Mouse (Mus musculus): Measurements from ENCODE around the gene Pgk1. TPM values are rescaled to one million over a fixed set of nuclear protein-coding genes. Genes with fewer than 3 reads are reported as not detected.
"Not testable (repeated sequence)": the region's sequence is repeated elsewhere in the genome, so short reads cannot be mapped to it uniquely, and the experiment has no call there.

Gene Pgk1
- polyA plus RNA-seq, 1 experiment = 62.6 TPM

GRCm38 (mm10) chrX:106165089-106165488 is 21.8 kb upstream of the Pgk1 start:
- peak overlapping the region; percentile 12 for H3K4me3 ChIP-seq (replicated peaks)
- H3K36me3 ChIP-seq (replicated peaks; ENCODE audit: low read length) = no peaks in the 10 kb centered on the region
- peaks cover 3% of the 10 kb centered on the region for H3K27me3 ChIP-seq (replicated peaks)
- TF ChIP-seq GATA1 (IDR thresholded peaks at IDR 0.05; ENCODE audit: borderline replicate concordance, low read length) (no peak), FLI1 (IDR thresholded peaks at IDR 0.05; ENCODE audit: low read length) (no peak)
- H3K9me3 ChIP-seq = no peaks in the 10 kb centered on the region
- peaks cover 17% of the 10 kb centered on the region for H3K4me1 ChIP-seq

DNA sequence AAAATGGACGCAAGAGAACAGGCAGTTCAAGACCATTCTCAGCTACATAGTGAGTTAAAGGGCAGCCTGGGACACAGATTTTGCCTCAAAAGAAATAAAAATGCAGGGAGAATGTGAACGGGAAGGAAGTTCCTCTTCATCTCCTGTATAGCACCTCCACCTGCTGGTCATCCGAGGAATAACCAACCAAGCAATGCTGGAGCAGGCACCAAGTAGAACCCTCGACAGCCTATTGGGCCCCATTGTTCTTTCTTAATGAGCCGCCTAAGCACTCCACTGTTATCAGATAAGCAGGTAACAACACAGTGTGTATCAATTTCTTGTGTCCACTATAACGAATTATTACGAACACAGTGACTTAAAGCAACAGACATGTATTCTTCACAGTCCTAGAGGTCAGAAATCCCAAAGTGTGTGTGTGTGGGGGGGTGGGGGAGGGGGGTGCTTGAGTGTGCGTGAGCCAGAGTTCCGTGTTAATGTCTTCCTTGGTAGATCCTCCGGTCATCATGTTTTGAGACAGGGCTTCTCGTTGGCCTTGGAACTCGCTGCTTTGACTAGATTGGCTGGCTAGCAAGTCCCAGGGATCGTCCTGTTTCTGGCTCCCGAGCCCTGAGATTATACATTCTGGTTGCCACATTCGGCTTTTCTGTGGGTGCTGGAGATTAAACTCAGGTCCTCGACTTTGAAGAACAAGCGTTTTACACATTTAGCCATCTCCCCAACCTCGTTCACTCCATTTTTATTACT is 15.6 kb upstream of the Pgk1 start:
- no peaks in the 10 kb centered on the region for H3K27me3 ChIP-seq (replicated peaks)
- H3K9me3 ChIP-seq = 0 out of 2 replicates have a peak, but pooled peaks cover 2% of the 10 kb centered on the region
- H3K4me1 ChIP-seq = 0 out of 2 replicates have a peak, but pooled peaks cover 12% of the 10 kb centered on the region
- no peak for TF ChIP-seq FLI1 (IDR thresholded peaks at IDR 0.05; ENCODE audit: low read length)
- TF ChIP-seq GATA1 (IDR thresholded peaks at IDR 0.05; ENCODE audit: borderline replicate concordance, low read length) = no peak
- no peaks in the 10 kb centered on the region for H3K36me3 ChIP-seq (replicated peaks; ENCODE audit: low read length)
- peak overlapping the region; percentile 84 for H3K4me3 ChIP-seq (replicated peaks)

- Histone ChIP-seq H3K27me3 (replicated peaks) (no peaks in the 10 kb centered on the region), H3K4me3 (replicated peaks) (peak overlapping the region; percentile 84), H3K4me1 (0 out of 2 replicates have a peak, but pooled peaks cover 12% of the 10 kb centered on the region), H3K9me3 (0 out of 2 replicates have a peak, but pooled peaks cover 2% of the 10 kb centered on the region), H3K36me3 (replicated peaks; ENCODE audit: low read length) (no peaks in the 10 kb centered on the region)
- TF ChIP-seq FLI1 (IDR thresholded peaks at IDR 0.05; ENCODE audit: low read length) (no peak), GATA1 (IDR thresholded peaks at IDR 0.05; ENCODE audit: borderline replicate concordance, low read length) (no peak)
Measured at GRCm38 (mm10) chrX:106171853-106172154, 15.1 kb upstream of the Pgk1 start.

GRCm38 (mm10) chrX:106176331-106176730 is 10.6 kb upstream of the Pgk1 start:
- Histone ChIP-seq H3K36me3 (replicated peaks; ENCODE audit: low read length) (no peaks in the 10 kb centered on the region), H3K27me3 (replicated peaks) (no peaks in the 10 kb centered on the region), H3K4me3 (replicated peaks) (no peak overlapping the region), H3K4me1 (0 out of 2 replicates have a peak, but pooled peaks cover 5% of the 10 kb centered on the region), H3K9me3 (peaks cover 2% of the 10 kb centered on the region; the same call in 1 of the 2 replicates)
- no peak for TF ChIP-seq FLI1 (IDR thresholded peaks at IDR 0.05; ENCODE audit: low read length)
- no peak for TF ChIP-seq GATA1 (IDR thresholded peaks at IDR 0.05; ENCODE audit: borderline replicate concordance, low read length)

GRCm38 (mm10) chrX:106184279-106184678 is 2.6 kb upstream of the Pgk1 start:
- no peak for TF ChIP-seq FLI1 (IDR thresholded peaks at IDR 0.05; ENCODE audit: low read length)
- TF ChIP-seq GATA1 (IDR thresholded peaks at IDR 0.05; ENCODE audit: borderline replicate concordance, low read length) = no peak
- peaks cover 17% of the 10 kb centered on the region for H3K4me1 ChIP-seq
- peaks cover 8% of the 10 kb centered on the region for H3K27me3 ChIP-seq (replicated peaks)
- H3K4me3 ChIP-seq (replicated peaks) = no peak overlapping the region
- no peaks in the 10 kb centered on the region for H3K36me3 ChIP-seq (replicated peaks; ENCODE audit: low read length)
- H3K9me3 ChIP-seq = no peaks in the 10 kb centered on the region; the same call in 1 of the 2 replicates

- no peak overlapping the region for H3K4me3 ChIP-seq (replicated peaks)
- H3K9me3 ChIP-seq = no peaks in the 10 kb centered on the region
- TF ChIP-seq FLI1 (IDR thresholded peaks at IDR 0.05; ENCODE audit: low read length) = no peak
- no peak for TF ChIP-seq GATA1 (IDR thresholded peaks at IDR 0.05; ENCODE audit: borderline replicate concordance, low read length)
- peaks cover 8% of the 10 kb centered on the region for H3K27me3 ChIP-seq (replicated peaks)
- H3K36me3 ChIP-seq (replicated peaks; ENCODE audit: low read length) = peaks cover 2% of the 10 kb centered on the region
- peaks cover 23% of the 10 kb centered on the region for H3K4me1 ChIP-seq
Measured at GRCm38 (mm10) chrX:106185706-106186105, 1.2 kb upstream of the Pgk1 start.

- peaks cover 28% of the 10 kb centered on the region for H3K4me1 ChIP-seq
- H3K27me3 ChIP-seq (replicated peaks) = peaks cover 8% of the 10 kb centered on the region
- H3K9me3 ChIP-seq = no peaks in the 10 kb centered on the region
- peak overlapping the region; percentile 92 for H3K4me3 ChIP-seq (replicated peaks)
- TF ChIP-seq FLI1 (IDR thresholded peaks at IDR 0.05; ENCODE audit: low read length) (no peak), GATA1 (IDR thresholded peaks at IDR 0.05; ENCODE audit: borderline replicate concordance, low read length) (no peak)
- H3K36me3 ChIP-seq (replicated peaks; ENCODE audit: low read length) = peaks cover 14% of the 10 kb centered on the region
Measured at GRCm38 (mm10) chrX:106187737-106188136, 837 bp downstream of the Pgk1 start.

DNA sequence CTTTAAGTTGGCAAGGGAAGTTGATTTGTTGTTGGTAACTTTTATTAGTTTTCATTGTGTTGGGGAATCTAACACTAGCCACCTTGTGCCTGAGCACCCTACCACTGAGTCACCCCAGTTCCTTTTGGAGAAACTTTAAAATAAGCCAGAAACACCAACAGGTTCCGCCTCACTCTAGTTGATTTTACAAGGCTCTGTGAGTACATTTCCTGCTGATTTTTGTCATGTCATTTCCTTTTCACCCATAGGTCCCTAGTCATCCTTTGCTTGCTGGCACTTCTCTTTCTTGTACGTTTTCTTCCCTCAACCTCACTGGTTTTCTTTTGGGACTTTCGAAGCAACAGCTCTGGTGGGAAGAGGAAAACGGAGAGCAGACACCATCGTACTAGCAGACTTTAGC is 2.5 kb downstream of the Pgk1 start:
- Histone ChIP-seq H3K27me3 (replicated peaks) (peaks cover 6% of the 10 kb centered on the region), H3K4me3 (replicated peaks) (peak overlapping the region; percentile 92), H3K36me3 (replicated peaks; ENCODE audit: low read length) (peaks cover 29% of the 10 kb centered on the region), H3K4me1 (peaks cover 34% of the 10 kb centered on the region), H3K9me3 (no peaks in the 10 kb centered on the region)
- no peak for TF ChIP-seq GATA1 (IDR thresholded peaks at IDR 0.05; ENCODE audit: borderline replicate concordance, low read length)
- TF ChIP-seq FLI1 (IDR thresholded peaks at IDR 0.05; ENCODE audit: low read length) = no peak

- TF ChIP-seq FLI1 (IDR thresholded peaks at IDR 0.05; ENCODE audit: low read length) = no peak
- TF ChIP-seq GATA1 (IDR thresholded peaks at IDR 0.05; ENCODE audit: borderline replicate concordance, low read length) = no peak
- H3K36me3 ChIP-seq (replicated peaks; ENCODE audit: low read length) = peaks cover 35% of the 10 kb centered on the region
- H3K27me3 ChIP-seq (replicated peaks) = peaks cover 5% of the 10 kb centered on the region
- H3K4me1 ChIP-seq = peaks cover 33% of the 10 kb centered on the region
- H3K9me3 ChIP-seq = no peaks in the 10 kb centered on the region
- H3K4me3 ChIP-seq (replicated peaks) = peak overlapping the region; percentile 92
Measured at GRCm38 (mm10) chrX:106190091-106190490, 3.2 kb downstream of the Pgk1 start.

DNA sequence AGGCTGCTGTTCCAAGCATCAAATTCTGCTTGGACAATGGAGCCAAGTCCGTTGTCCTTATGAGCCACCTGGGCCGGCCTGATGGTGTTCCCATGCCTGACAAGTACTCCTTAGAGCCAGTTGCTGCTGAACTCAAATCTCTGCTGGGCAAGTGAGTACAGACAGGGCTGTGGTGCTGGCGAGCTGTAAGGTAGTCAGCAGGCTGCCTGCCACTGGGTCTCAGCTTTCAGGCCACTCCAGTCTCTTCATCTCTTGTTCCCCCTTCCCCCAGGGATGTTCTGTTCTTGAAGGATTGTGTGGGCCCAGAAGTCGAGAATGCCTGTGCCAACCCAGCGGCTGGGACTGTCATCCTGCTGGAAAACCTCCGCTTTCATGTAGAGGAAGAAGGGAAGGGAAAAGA is 7.5 kb downstream of the Pgk1 start:
- H3K27me3 ChIP-seq (replicated peaks); H3K4me3 ChIP-seq (replicated peaks); H3K9me3 ChIP-seq: not testable (repeated sequence)
- Histone ChIP-seq H3K36me3 (replicated peaks; ENCODE audit: low read length) (peaks cover 73% of the 10 kb centered on the region), H3K4me1 (peaks cover 26% of the 10 kb centered on the region)
